Mouse (Mus musculus) hindbrain, embryonic 11.5 days (tissue): ENCODE measurements around the gene Scarb1. TPM values are rescaled to one million over a fixed set of nuclear protein-coding genes. Genes with fewer than 3 reads are reported as not detected.
A peak's percentile ranks its signal among the peaks of the same experiment; 100 is the strongest.

ENCODE experiments used
- ATAC-seq: fragments of 200-750 bp; cut with Nextera tagmentation; 2 replicates; pipeline ENCODE4 v1.8.0; 2017; ENCODE audit warnings: mild to moderate bottlenecking, moderate TSS enrichment, moderate library complexity; ENCODE audit not compliant: low FRiP score
- DNase-seq: peaks from one replicate; pipeline ENCODE4 v3.0.0-alpha.2; 2015; ENCODE audit warnings: low spot score
- H3K27ac ChIP-seq: fragments of 300-500 bp; sonication (generic); 2 replicates; pipeline ENCODE4 v1.5.1; 2014; ENCODE audit warnings: mild to moderate bottlenecking, low read depth, low read length
- H3K27me3 ChIP-seq: fragments of 300-500 bp; sonication (generic); 2 replicates; pipeline ENCODE4 v1.6.1; 2014; ENCODE audit warnings: mild to moderate bottlenecking, low read length, moderate library complexity, mixed read lengths; ENCODE audit not compliant: control insufficient read depth, insufficient read depth
- H3K36me3 ChIP-seq: fragments of 300-500 bp; sonication (generic); 2 replicates; pipeline ENCODE4 v1.6.1; 2014; ENCODE audit warnings: mild to moderate bottlenecking, low read length, moderate library complexity, mixed read lengths; ENCODE audit not compliant: control insufficient read depth, insufficient read depth
- H3K4me1 ChIP-seq: fragments of 300-500 bp; sonication (generic); replicated peaks from 2 replicates; pipeline ENCODE4 v1.6.1; 2014; ENCODE audit warnings: low read length, mixed read lengths; ENCODE audit not compliant: control insufficient read depth, insufficient read depth
- H3K4me2 ChIP-seq: fragments of 300-500 bp; sonication (generic); replicated peaks from 2 replicates; pipeline ENCODE4 v1.6.1; 2014; ENCODE audit warnings: mild to moderate bottlenecking, low read depth, low read length
- H3K4me3 ChIP-seq: fragments of 300-500 bp; sonication (generic); 2 replicates; pipeline ENCODE4 v1.5.1; 2014; ENCODE audit warnings: low read depth, low read length
- H3K9ac ChIP-seq: fragments of 300-500 bp; sonication (generic); 2 replicates; pipeline ENCODE4 v1.6.1; 2014; ENCODE audit warnings: low read depth, low read length
- H3K9me3 ChIP-seq: fragments of 300-500 bp; sonication (generic); 2 replicates; pipeline ENCODE4 v1.6.1; 2016; ENCODE audit warnings: low read length; ENCODE audit not compliant: control insufficient read depth
- WGBS: fragments of 180-500 bp; shearing (Covaris S2); extraction: QIAGEN DNeasy Blood & Tissue Kit; methylation state at CpG from one replicate; pipeline ENCODE4 v1.1.7; 2014; 5-methylcytosine and 5-hydroxymethylcytosine counted together
- polyA plus RNA-seq: library from polyadenylated mRNA; unstranded; fragments of >200 nt; fragmentation: Nextera tagmentation; extraction: Ambion mirVana; gene quantifications from 2 replicates; pipeline ENCODE4 v1.2.1, GENCODE M21; 2014

Gene Scarb1
- polyA plus RNA-seq, 1 experiment from 2014 or later = 20.4 TPM

GRCm38 (mm10) chr5:125330191-125330590 is 10.7 kb downstream of the Scarb1 start:
- H3K4me1 ChIP-seq = no peaks in the 10 kb centered on the region
- H3K9ac ChIP-seq = no peak overlapping the region
- no peaks in the 10 kb centered on the region for H3K9me3 ChIP-seq
- H3K4me3 ChIP-seq = no peak overlapping the region
- H3K27ac ChIP-seq = no peak overlapping the region
- H3K36me3 ChIP-seq = no peaks in the 10 kb centered on the region
- 86% methylated on average over 9 of the region's 9 CpGs for WGBS
- no peaks in the 10 kb centered on the region for H3K27me3 ChIP-seq
- DNase-seq (no peak), ATAC-seq (no peak)
- H3K4me2 ChIP-seq = no peak overlapping the region

GRCm38 (mm10) chr5:125327596-125328385 is 13.1 kb downstream of the Scarb1 start:
- Histone ChIP-seq H3K4me1 (no peaks in the 10 kb centered on the region), H3K27me3 (no peaks in the 10 kb centered on the region), H3K27ac (no peak overlapping the region), H3K4me3 (peak overlapping the region; percentile 28), H3K9me3 (no peaks in the 10 kb centered on the region), H3K4me2 (peak overlapping the region; percentile 39), H3K9ac (peak overlapping the region; percentile 28; the same call in 1 of the 2 replicates), H3K36me3 (no peaks in the 10 kb centered on the region)
- WGBS = 57% methylated on average over 18 of the region's 18 CpGs
- ATAC-seq (peak; percentile 81), DNase-seq (peak; percentile 66)

DNA sequence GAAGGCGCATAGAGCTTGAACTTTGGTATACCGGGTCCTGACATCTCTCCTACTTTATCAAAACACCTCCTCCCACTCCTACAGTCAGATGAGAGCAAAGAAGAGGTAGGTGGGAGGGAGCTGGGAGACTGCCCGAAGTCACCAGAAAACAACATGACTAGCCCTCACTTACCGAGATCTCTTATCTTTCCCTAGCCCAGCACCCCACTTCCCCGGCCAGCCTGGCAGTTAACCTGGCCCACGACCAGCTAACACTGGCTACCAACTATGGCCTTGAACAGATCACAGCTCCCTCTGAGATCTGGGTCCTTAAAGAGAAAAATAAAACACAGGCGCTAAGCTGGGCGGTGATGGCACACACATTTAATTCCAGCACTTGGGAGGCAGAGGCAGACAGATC is 14.5 kb downstream of the Scarb1 start:
- no peaks in the 10 kb centered on the region for H3K27me3 ChIP-seq
- H3K9me3 ChIP-seq = no peaks in the 10 kb centered on the region
- no peak overlapping the region for H3K9ac ChIP-seq
- H3K4me1 ChIP-seq = no peaks in the 10 kb centered on the region
- no peak overlapping the region for H3K4me2 ChIP-seq
- H3K27ac ChIP-seq = no peak overlapping the region
- no peaks in the 10 kb centered on the region for H3K36me3 ChIP-seq
- ATAC-seq (no peak), DNase-seq (no peak)
- WGBS = 88% methylated on average over 8 of the region's 8 CpGs
- no peak overlapping the region for H3K4me3 ChIP-seq

- WGBS = 89% methylated on average over 11 of the region's 11 CpGs
- Histone ChIP-seq H3K4me1 (no peaks in the 10 kb centered on the region), H3K27ac (no peak overlapping the region), H3K27me3 (no peaks in the 10 kb centered on the region), H3K36me3 (no peaks in the 10 kb centered on the region), H3K9ac (no peak overlapping the region), H3K4me3 (no peak overlapping the region), H3K4me2 (no peak overlapping the region), H3K9me3 (no peaks in the 10 kb centered on the region)
- no peak for ATAC-seq
- DNase-seq = no peak
Observed at GRCm38 (mm10) chr5:125325931-125326330, 15.0 kb downstream of the Scarb1 start.

GRCm38 (mm10) chr5:125325285-125325684 is 15.6 kb downstream of the Scarb1 start:
- Histone ChIP-seq H3K27ac (no peak overlapping the region), H3K9me3 (no peaks in the 10 kb centered on the region), H3K4me1 (no peaks in the 10 kb centered on the region), H3K27me3 (no peaks in the 10 kb centered on the region), H3K36me3 (no peaks in the 10 kb centered on the region), H3K9ac (no peak overlapping the region), H3K4me2 (no peak overlapping the region), H3K4me3 (no peak overlapping the region)
- WGBS = 90% methylated on average over 4 of the region's 4 CpGs
- ATAC-seq (no peak), DNase-seq (no peak)

DNA sequence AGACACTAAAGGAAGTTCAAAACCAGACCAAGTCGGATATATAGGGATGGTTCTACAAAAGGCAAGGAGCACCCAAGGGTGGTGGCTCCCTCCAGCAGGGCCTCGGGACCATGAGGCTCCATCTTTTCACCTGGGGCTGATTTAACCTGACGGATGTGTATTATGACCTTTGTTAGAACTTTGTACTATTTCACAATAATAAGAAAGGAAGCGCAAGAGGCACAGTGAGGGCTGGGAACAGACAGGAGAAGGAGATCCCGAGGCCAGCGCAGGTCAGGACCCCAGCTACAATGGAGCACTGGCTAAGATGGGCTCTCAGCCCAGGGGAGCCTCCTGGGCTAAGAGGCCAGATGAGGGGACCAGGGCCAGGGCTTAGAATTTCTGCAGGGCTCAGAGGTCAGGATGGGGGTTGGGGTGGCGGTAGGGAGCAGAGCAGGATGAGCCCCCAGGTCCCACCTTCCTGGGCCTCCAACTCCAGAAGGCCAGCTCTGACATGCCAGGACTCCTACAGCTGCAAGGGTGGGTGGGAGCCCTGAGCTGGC is 16.9 kb downstream of the Scarb1 start:
- Histone ChIP-seq H3K4me3 (no peak overlapping the region), H3K36me3 (no peaks in the 10 kb centered on the region), H3K27me3 (no peaks in the 10 kb centered on the region), H3K4me1 (no peaks in the 10 kb centered on the region), H3K4me2 (no peak overlapping the region), H3K9ac (no peak overlapping the region), H3K9me3 (no peaks in the 10 kb centered on the region), H3K27ac (no peak overlapping the region)
- ATAC-seq (no peak), DNase-seq (no peak)
- 80% methylated on average over 7 of the region's 7 CpGs for WGBS

DNA sequence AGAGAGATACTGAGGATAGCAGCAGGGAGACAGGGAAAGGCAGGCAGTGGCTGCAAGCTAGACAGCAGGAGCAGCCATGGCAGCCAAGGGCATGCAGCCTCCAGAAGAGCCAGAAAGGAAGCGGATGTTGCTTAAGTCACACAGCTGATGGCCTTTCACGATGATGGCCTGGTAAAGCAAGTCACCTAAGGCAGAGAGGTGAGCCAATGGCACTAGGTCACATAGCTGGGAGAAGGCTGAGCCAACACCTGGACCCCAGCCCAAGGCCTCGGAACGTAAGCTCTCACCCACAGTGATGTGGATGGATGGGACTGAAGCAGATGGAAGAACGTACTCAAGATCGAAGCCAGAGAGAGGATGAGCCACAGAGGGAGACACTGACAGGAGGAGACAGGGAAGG is 17.8 kb downstream of the Scarb1 start:
- H3K27ac ChIP-seq = no peak overlapping the region
- no peak for DNase-seq
- no peaks in the 10 kb centered on the region for H3K9me3 ChIP-seq
- no peak overlapping the region for H3K4me3 ChIP-seq
- H3K27me3 ChIP-seq = no peaks in the 10 kb centered on the region
- ATAC-seq = no peak
- no peaks in the 10 kb centered on the region for H3K4me1 ChIP-seq
- H3K36me3 ChIP-seq = no peaks in the 10 kb centered on the region
- H3K4me2 ChIP-seq = no peak overlapping the region
- WGBS = 90% methylated on average over 6 of the region's 6 CpGs
- H3K9ac ChIP-seq = no peak overlapping the region

GRCm38 (mm10) chr5:125321836-125322235 is 19.1 kb downstream of the Scarb1 start:
- Histone ChIP-seq H3K9me3 (no peaks in the 10 kb centered on the region), H3K4me2 (no peak overlapping the region), H3K9ac (no peak overlapping the region), H3K4me1 (no peaks in the 10 kb centered on the region), H3K4me3 (no peak overlapping the region), H3K27me3 (no peaks in the 10 kb centered on the region), H3K36me3 (no peaks in the 10 kb centered on the region), H3K27ac (no peak overlapping the region)
- no peak for ATAC-seq
- 84% methylated on average over 3 of the region's 3 CpGs for WGBS
- DNase-seq = no peak
